Mouse (Mus musculus): ENCODE data around the gene Foxn3. TPM values are rescaled to one million over a fixed set of nuclear protein-coding genes. Genes with fewer than 3 reads are reported as not detected.

Foxn3 gene
- total RNA-seq (2014; rRNA removed): 40.6 and 50.4 TPM in 2 replicates
- polyA plus RNA-seq (2015; fragmentation: Nextera tagmentation; extraction: Ambion mirVana): 69.0 and 70.5 TPM in 2 replicates

DNA sequence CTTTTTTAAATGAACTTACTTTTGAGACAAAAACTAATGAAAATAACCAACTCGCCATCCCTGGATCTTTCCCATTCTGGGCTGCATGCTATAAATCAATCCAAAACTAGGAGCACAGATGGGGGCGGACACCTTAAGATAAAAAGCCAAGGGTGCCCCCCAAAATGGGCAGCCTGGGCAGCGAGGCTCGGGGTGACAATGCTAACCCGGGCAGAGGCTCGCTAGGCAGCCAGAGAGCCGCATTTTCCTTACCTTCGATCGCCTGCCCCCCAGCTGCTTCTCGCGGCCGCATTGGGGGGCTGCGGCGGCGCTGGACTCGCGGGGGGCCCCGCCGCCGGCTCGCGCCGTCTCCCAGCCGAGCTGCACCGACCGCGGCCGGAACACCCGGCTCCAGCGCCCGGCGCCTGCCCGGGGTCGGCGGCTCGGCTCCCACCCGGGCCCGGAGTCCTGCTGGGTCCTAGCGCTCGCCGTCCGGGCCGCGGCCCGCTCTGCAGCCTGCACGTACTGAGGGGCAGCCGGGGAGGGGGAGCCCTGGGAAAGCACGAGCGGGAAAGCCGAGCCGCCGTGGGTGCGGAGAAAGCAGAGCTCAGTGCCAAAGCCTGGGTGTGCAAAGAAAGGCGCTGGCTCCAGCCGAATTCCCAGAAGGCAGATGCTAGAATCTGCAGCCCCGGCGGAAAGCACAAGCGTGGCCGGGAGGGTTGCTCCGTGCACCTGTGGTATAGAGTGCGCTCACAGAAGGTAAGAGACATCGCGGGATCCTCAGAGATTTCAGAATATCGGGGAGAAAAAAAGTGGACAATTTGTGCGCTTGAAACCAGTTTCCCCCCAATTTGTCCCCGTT, at the start of gene Foxn3:
Gene Foxn3 (minus strand): TSS at position 364 of the 841 bp plus-strand sequence.
- H3K27ac ChIP-seq: peak within 1 kb of the TSS; percentile 86
- no peaks in the 10 kb centered on the region for H3K9me3 ChIP-seq (ENCODE audit: low read length)
- peak within 1 kb of the TSS; percentile 85 for H3K9ac ChIP-seq (replicated peaks; ENCODE audit: low read length)
- H3K4me3 ChIP-seq (ENCODE audit: low read length): peak within 1 kb of the TSS; percentile 83
- no peak for TF ChIP-seq CTCF (IDR thresholded peaks at IDR 0.05; ENCODE audit: low read depth)
- H3K4me1 ChIP-seq (ENCODE audit: insufficient read depth, low read length): peaks cover 15% of the 10 kb centered on the region
- no peaks in the 10 kb centered on the region for H3K27me3 ChIP-seq (ENCODE audit: insufficient read depth, low read length)
- H3K4me2 ChIP-seq (ENCODE audit: low read depth, low read length): peak within 1 kb of the TSS; percentile 68
- ATAC-seq (peak; percentile 94), DNase-seq (ENCODE audit: low spot score) (peak; percentile 88)
- WGBS: 1% methylated on average over 63 of the region's 66 CpGs
- H3K36me3 ChIP-seq (ENCODE audit: insufficient read depth, low read length): no peaks in the 10 kb centered on the region

DNA sequence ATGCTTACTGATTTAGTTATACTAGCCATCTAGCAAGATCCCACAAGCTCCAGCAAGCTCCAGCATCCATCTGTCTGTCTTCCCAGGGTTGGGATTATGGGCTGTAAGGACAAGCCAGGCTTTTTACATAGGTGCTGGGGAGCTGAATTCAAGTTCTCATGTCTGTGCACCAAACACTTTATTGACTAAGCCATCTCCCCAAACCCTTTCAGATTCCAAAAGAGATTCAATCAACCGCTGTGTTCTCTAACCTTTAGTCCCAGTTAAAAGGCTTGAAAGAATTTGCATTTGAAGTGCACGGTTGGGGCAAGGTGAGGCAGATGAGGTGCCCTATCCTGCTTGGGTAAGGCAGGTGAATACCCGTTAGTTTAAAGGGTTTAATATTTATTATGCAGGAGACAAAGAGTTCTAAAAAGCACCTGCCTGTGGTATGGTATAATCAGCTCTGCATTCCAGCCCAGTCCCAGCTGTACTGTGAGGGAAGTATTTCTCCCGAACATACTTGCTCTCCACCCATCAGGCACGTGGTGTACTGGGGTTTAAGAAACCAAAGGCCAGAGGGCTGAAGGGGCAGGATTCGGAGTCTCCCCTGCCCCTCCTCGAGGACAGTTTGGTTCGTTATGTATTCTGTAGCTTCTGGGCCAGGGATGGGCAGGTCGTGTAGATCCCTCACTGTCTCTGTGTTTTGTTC, 48.9 kb upstream of the Foxn3 start:
- Histone ChIP-seq H3K4me1 (ENCODE audit: insufficient read depth, low read length) (no peaks in the 10 kb centered on the region), H3K9ac (replicated peaks; ENCODE audit: low read length) (no peak overlapping the region), H3K4me3 (ENCODE audit: low read length) (no peak overlapping the region), H3K27me3 (ENCODE audit: insufficient read depth, low read length) (no peaks in the 10 kb centered on the region), H3K4me2 (ENCODE audit: low read depth, low read length) (no peak overlapping the region), H3K27ac (no peak overlapping the region), H3K36me3 (ENCODE audit: insufficient read depth, low read length) (no peaks in the 10 kb centered on the region), H3K9me3 (ENCODE audit: low read length) (no peaks in the 10 kb centered on the region)
- DNase-seq (ENCODE audit: low spot score) (no peak), ATAC-seq (no peak)
- no peak for TF ChIP-seq CTCF (IDR thresholded peaks at IDR 0.05; ENCODE audit: low read depth)
- WGBS: 49% methylated on average over 9 of the region's 9 CpGs

DNA sequence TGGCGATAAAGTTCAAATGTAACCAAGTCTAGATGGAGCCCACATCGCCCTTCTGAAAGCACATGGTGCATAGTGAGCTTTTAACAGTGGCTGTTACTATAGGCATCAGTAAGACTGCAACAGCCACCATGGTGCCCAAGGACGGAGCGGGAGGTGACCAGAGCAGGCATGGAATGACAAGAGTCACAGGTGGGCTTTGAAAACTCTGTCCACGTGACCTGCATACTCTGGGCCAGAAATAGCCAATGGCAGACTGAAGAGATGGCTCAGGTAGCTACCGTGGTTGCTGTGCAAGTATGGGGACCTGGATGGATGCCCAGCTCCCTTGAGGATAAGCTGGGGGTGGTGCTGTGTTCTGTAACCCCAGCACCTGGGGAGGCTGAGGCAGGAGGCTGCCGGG, 47.5 kb upstream of the Foxn3 start:
- Histone ChIP-seq H3K27ac (no peak overlapping the region), H3K9me3 (ENCODE audit: low read length) (no peaks in the 10 kb centered on the region), H3K27me3 (ENCODE audit: insufficient read depth, low read length) (no peaks in the 10 kb centered on the region), H3K4me1 (ENCODE audit: insufficient read depth, low read length) (no peaks in the 10 kb centered on the region), H3K36me3 (ENCODE audit: insufficient read depth, low read length) (no peaks in the 10 kb centered on the region), H3K4me3 (ENCODE audit: low read length) (no peak overlapping the region), H3K4me2 (ENCODE audit: low read depth, low read length) (no peak overlapping the region), H3K9ac (replicated peaks; ENCODE audit: low read length) (no peak overlapping the region)
- no peak for ATAC-seq
- WGBS: 95% methylated on average over 7 of the region's 7 CpGs
- DNase-seq (ENCODE audit: low spot score): no peak
- no peak for TF ChIP-seq CTCF (IDR thresholded peaks at IDR 0.05; ENCODE audit: low read depth)

DNA sequence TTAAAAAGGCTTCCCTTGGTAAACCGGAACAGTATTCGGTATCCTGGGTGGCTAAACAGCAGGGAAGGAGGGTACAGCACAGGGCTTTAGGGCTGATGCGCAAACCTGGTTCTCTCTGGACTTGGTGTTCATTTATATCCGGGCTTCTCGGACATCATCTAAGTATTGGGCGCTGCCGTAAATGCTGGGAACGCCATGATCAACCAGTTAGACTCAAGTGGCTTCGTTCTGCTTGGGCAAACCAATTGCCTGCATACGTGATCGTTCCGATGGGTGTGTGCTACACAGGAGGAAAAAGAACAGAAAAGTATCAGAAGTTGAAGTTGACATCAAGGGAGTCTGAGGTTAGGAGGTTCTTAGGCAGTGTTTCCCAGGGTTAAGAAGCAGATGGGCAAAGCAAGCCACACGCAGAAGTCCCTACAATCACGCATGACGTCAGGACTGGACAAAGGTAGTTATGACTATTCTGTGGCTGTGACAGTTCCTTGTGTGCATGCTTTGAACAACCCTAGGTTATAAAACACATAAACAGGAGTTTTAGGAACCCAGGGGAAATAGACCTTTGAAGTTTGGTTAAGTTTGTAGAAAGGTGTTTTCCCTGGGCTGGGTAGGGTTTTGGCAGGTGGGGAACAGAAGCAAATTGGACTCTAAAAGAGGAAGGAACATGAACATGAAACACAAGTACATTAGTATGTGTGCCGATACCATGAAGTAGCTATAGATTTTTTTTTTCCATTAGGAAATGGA, 46.9 kb upstream of the Foxn3 start:
- Histone ChIP-seq H3K27me3 (ENCODE audit: insufficient read depth, low read length) (no peaks in the 10 kb centered on the region), H3K4me3 (ENCODE audit: low read length) (no peak overlapping the region), H3K36me3 (ENCODE audit: insufficient read depth, low read length) (no peaks in the 10 kb centered on the region), H3K27ac (no peak overlapping the region), H3K9ac (replicated peaks; ENCODE audit: low read length) (no peak overlapping the region), H3K9me3 (ENCODE audit: low read length) (no peaks in the 10 kb centered on the region), H3K4me1 (ENCODE audit: insufficient read depth, low read length) (no peaks in the 10 kb centered on the region), H3K4me2 (ENCODE audit: low read depth, low read length) (no peak overlapping the region)
- no peak for TF ChIP-seq CTCF (IDR thresholded peaks at IDR 0.05; ENCODE audit: low read depth)
- 92% methylated on average over 16 of the region's 16 CpGs for WGBS
- DNase-seq (ENCODE audit: low spot score) (no peak), ATAC-seq (no peak)

DNA sequence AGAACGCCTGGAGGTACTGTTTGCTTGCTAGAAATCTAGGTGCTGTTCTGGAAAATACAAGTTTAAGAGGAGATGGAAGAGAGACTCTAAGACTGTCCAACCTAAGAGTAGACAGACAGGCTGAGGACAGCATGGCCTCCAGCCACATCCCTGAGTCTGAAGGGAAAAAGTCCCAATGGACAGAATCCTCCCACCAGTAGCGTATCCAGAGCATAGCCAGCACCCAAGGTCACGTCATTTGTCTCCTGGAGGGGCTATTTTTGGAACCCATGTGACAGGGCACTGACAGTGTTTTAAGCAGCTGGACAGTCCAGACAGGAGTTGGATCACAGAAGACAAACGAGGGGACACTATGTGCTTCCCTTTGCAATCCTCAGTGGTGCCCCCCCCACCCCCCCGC, 46.3 kb upstream of the Foxn3 start:
- Histone ChIP-seq H3K4me3 (ENCODE audit: low read length) (no peak overlapping the region), H3K9me3 (ENCODE audit: low read length) (no peaks in the 10 kb centered on the region), H3K9ac (replicated peaks; ENCODE audit: low read length) (no peak overlapping the region), H3K4me2 (ENCODE audit: low read depth, low read length) (no peak overlapping the region), H3K27ac (no peak overlapping the region), H3K27me3 (ENCODE audit: insufficient read depth, low read length) (no peaks in the 10 kb centered on the region), H3K36me3 (ENCODE audit: insufficient read depth, low read length) (no peaks in the 10 kb centered on the region), H3K4me1 (ENCODE audit: insufficient read depth, low read length) (no peaks in the 10 kb centered on the region)
- no peak for ATAC-seq
- DNase-seq (ENCODE audit: low spot score): no peak
- no peak for TF ChIP-seq CTCF (IDR thresholded peaks at IDR 0.05; ENCODE audit: low read depth)
- WGBS: 80% methylated on average over 5 of the region's 5 CpGs

DNA sequence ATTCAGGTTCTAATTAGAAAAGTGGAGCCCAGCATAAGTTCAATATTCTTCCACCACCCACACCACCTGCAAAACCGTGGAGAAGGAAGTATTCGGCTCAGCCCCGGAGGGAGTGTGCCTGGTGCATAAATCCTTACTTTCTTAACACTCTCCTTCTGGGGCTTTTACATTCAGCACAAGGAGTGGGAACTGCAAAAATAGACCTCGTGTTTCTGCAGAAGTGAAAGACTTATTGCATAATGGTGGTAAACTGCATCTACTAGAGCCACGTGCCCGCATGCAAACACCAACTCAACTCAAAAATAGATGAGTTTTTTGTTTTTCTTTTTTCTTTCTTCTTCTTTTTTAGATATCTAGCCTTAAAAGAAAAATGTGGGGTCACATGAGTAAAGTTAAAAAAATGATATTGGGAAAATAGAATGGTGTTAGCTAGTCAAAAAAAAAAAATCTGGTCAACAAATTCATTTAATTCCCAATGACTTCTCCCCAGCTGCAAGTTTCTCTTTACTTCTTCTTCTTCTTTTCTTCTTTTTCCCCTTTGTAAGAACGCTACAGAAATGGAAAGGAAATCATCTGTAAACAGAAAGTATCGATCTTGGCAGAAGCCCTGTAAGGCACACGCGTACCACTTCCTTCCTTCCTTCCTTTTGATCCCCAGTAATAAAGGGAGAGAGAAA, 45.0 kb upstream of the Foxn3 start:
- WGBS: 85% methylated on average over 10 of the region's 10 CpGs
- ATAC-seq: no peak
- no peak for DNase-seq (ENCODE audit: low spot score)

More for the DNA sequence above, 45.0 kb upstream of the Foxn3 start:
- no peak for TF ChIP-seq CTCF (IDR thresholded peaks at IDR 0.05; ENCODE audit: low read depth)
- no peaks in the 10 kb centered on the region for H3K27me3 ChIP-seq (ENCODE audit: insufficient read depth, low read length)
- no peak overlapping the region for H3K27ac ChIP-seq
- H3K4me3 ChIP-seq (ENCODE audit: low read length): no peak overlapping the region
- no peaks in the 10 kb centered on the region for H3K9me3 ChIP-seq (ENCODE audit: low read length)
- H3K9ac ChIP-seq (replicated peaks; ENCODE audit: low read length): no peak overlapping the region
- no peaks in the 10 kb centered on the region for H3K36me3 ChIP-seq (ENCODE audit: insufficient read depth, low read length)
- H3K4me1 ChIP-seq (ENCODE audit: insufficient read depth, low read length): no peaks in the 10 kb centered on the region
- H3K4me2 ChIP-seq (ENCODE audit: low read depth, low read length): no peak overlapping the region
